In genomic region chr8:8942991-8943390, GRCm38 (mm10) we compare ENCODE assay signal across 16 mouse cellular contexts.
"Had no signal": no experiment of that assay in that cellular context is flagged by ENCODE, and none has a peak within 500 bp of the region (broad histone marks: within the 10 kb centered on the region; RNA-seq: fewer than 3 reads in every experiment).

No protein-coding gene starts in this region.

- H3K9ac ChIP-seq: liver, embryonic 15.5 days; liver, postnatal 0 days; lung, embryonic 15.5 days; neural tube, embryonic 12.5 days; stomach, embryonic 15.5 days had no signal

- H3K27ac ChIP-seq: liver, embryonic 15.5 days; lung, embryonic 15.5 days; macrophage; neural tube, embryonic 12.5 days; stomach, embryonic 15.5 days; stomach, postnatal 0 days had no signal

- H3K4me1 ChIP-seq: liver, embryonic 15.5 days; neural tube, embryonic 12.5 days; stomach, embryonic 15.5 days had no signal

- ATAC-seq: liver, postnatal 0 days; lung, postnatal 0 days had no signal

- H3K27me3 ChIP-seq: liver, embryonic 15.5 days; lung, embryonic 15.5 days; neural tube, embryonic 12.5 days; stomach, embryonic 15.5 days had no signal

- H3K9me3 ChIP-seq: liver, embryonic 15.5 days; lung, embryonic 15.5 days; neural tube, embryonic 12.5 days; stomach, embryonic 15.5 days had no signal

- DNase-seq: liver, postnatal 0 days; lung, adult 2 months; lung, postnatal 14 days; lung, postnatal 36 days; midbrain, embryonic 14.5 days; right cerebral cortex, postnatal 14 days; thymus, adult 2 months; thymus, postnatal 25 days had no signal

- H3K4me3 ChIP-seq: liver, embryonic 15.5 days; lung, embryonic 15.5 days; neural tube, embryonic 12.5 days; stomach, embryonic 15.5 days had no signal

- H3K4me2 ChIP-seq: liver, embryonic 15.5 days; lung, embryonic 15.5 days; midbrain, embryonic 11.5 days; neural tube, embryonic 12.5 days; stomach, embryonic 15.5 days had no signal

- H3K36me3 ChIP-seq: liver, embryonic 15.5 days; lung, embryonic 15.5 days; neural tube, embryonic 12.5 days; stomach, embryonic 15.5 days had no signal
